Mouse (Mus musculus): ENCODE data around the gene Dbp.

Dbp gene

DNA sequence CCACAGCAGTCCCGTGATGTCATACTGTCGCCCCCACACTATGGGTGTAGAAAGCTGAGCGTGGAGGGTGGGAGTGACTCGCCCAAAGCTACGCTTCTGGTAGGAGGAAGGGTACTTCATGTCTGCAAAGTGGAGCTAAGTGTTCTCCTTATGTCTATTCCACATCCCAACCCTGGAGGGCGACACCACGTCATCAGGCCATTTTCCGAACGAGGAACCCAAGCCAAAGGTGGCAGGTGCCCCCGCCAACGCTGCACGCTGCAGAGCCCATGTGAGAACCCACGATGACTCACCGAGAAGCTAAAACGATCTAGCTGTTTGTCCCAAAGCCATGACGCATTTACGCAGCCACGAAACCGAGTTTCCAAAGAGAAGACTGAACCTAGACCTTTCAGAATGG is 37.5 kb downstream of the Dbp start:
- in situ Hi-C loops (cut with MboI; ENCODE audit: unreplicated experiment in 2 of 2) = loop anchor here in 1 of 2 experiments (25.0 kb wide), 1 partner anchor 470 kb away; no protein-coding TSS in a partner anchor

DNA sequence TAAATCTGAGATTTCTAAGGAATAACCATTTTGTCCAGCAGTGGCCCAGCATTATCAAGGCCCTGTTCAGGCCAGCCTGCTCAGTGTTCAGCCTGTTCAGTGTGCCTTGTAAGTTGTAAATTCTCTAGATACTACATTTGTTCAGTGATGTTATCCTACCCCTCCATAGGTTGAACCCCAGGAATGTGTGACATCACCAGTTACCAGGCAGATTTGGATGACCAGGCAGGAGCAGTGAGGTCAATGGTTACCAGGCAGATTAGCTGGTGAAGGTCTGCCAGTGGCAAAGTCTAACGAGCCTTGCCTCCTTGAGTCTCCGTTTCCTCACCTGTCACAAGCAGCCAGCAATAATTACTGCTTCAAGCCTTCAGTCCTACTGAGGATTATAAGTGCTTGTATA is 39.5 kb downstream of the Dbp start:
- in situ Hi-C loops (cut with MboI; ENCODE audit: unreplicated experiment in 2 of 2) = loop anchor here in 1 of 2 experiments (25.0 kb wide), 1 partner anchor 468 kb away; no protein-coding TSS in a partner anchor

DNA sequence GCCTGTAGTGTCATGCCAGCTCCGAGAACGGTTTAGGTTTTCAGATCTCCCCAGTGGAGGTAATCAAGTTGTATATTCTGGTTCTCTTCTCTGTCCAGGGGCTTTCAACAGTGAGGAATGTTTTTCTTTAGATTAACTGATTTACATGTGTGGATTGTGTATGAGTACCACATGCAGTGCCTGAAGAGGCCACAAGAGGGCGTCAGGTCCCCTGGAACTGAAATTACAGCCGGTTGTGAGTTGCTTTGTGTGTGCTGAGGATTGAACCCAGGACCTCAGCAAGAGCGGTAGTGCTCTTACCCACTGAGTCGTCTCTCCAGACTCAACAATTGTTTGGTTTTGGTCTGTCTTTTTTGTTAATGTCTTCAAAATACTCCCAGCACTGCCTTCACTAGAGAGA is 41.6 kb downstream of the Dbp start:
- in situ Hi-C loops (cut with MboI; ENCODE audit: unreplicated experiment in 2 of 2) = loop anchor here in 1 of 2 experiments (25.0 kb wide), 1 partner anchor 466 kb away; no protein-coding TSS in a partner anchor

DNA sequence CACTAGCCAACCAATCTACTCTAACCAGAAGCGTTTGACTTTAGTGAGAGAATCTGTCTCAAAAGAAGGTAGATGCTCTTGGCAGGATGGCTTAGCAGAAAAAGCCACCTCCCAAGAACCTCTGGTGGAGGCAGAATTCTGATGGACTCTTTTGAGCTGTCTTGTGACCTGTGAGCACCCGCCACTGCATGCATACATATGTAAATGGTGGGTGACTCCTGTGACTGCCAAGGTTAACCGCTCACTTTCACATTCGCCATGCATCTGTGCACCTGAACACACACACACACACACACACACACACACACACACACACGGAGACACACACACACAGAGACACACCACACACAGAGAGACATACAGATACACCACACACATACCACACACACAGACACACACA is 42.6 kb downstream of the Dbp start:
- in situ Hi-C loops (cut with MboI; ENCODE audit: unreplicated experiment in 2 of 2) = loop anchor here in 1 of 2 experiments (25.0 kb wide), 1 partner anchor 465 kb away; no protein-coding TSS in a partner anchor

DNA sequence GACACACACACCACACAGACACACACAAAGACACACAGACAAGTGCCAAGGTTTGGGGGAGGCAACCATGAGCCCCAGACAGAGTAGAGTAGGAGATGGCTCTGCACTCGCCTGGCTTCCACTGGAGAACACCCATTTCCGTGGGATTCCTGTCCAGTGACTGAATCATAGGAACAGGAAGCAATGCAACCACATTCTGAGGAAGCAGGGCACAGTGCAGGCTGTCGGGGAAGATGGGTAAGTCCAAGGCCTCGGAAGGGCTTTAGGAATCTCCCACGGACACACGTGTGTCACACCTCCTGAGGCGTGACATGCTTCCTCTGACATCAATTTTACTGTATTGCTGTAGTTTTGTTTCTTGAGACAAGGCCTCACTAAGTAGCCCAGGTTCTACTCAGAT is 43.2 kb downstream of the Dbp start:
- in situ Hi-C loops (cut with MboI; ENCODE audit: unreplicated experiment in 2 of 2) = loop anchor here in 1 of 2 experiments (25.0 kb wide), 1 partner anchor 464 kb away; no protein-coding TSS in a partner anchor

DNA sequence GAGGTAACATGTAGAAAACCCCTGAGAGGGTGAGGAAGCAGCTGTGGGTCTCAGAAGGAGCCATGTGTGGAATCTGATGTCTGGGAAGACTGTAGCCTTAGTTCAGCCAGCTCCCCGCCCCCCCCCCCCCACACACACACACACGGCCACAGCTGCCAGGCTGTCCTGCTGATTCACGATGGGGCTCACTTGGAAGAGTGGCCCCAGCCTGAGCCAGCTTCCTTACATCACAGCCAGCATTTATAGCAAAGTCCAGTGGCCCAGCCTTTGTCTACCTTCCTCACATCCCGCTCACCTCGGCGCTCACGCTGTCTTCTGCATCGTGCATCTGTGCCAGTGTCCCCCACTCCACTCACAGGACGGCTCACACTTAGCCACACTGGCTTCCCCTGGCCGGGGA is 44.5 kb downstream of the Dbp start:
- in situ Hi-C loops (cut with MboI; ENCODE audit: unreplicated experiment in 2 of 2) = loop anchor here in 1 of 2 experiments (25.0 kb wide), 1 partner anchor 463 kb away; no protein-coding TSS in a partner anchor

DNA sequence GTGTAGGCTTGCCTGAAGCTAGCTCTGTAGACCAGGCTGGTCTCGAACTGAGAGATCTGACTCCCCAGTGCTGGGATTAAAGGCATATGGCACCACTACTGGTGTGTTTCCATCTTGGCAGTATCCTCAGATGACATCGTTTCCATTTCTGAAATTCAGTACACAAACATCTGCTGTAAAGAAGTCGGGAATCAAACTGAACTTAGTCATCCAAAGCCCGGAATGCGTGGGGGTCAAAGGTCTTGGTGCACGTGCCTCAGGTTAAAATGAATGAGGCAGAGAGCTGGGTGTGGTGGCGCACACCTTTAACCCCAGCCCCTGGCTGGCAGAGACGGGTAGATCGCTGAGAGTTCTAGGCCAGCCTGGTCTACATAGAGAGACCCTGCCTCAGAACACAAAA is 45.3 kb downstream of the Dbp start:
- in situ Hi-C loops (cut with MboI; ENCODE audit: unreplicated experiment in 2 of 2) = no loop called here

DNA sequence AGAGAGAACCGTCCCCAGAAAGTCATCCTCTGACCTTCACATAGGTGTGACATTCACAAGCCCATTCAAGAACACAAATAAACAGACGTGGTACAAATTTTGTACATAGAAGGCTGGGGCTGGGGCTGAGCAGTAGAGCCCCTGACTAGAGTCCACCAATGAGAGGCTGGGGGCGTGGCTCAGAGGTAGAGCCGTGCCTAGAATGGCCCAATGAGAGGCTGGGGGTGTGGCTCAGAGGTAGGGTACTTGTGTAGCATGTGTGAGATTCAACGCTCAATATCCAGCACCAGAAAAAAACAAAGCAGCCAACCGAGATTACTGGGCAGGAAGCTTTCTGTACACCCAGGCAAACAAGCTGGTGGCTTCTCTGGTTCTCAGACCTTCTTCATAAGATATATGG is 50.8 kb downstream of the Dbp start:
- in situ Hi-C loops (cut with MboI; ENCODE audit: unreplicated experiment in 2 of 2) = no loop called here

DNA sequence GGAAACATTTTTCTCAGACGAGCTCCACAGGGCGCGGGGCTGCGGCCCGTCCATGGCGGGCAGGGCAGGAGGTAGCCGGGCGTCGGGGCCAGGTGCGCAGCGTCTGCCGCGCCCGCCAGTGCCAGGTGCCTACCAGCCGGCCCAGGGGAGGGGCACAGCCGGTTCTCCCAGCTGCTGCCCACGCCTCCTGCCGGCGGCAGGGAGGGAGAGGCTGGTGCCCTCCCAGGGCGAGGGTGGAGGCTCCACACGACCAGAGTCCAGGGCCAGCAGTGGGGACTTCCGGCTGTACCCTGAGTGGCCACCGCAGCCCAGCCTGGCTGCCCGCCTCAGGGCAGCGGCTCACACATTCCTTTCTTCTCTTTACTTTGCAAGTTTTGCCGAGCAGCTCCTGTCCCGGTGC is 54.5 kb downstream of the Dbp start:
- in situ Hi-C loops (cut with MboI; ENCODE audit: unreplicated experiment in 2 of 2) = no loop called here
